Comparison of ENCODE assay signal across 25 mouse cellular contexts in genomic region chr17:65749803-65750202, GRCm38 (mm10).
"Had no signal": no experiment of that assay in that cellular context is flagged by ENCODE, and none has a peak within 500 bp of the region (broad histone marks: within the 10 kb centered on the region; RNA-seq: fewer than 3 reads in every experiment).

No protein-coding gene starts in this region.

- H3K4me2 ChIP-seq: heart, embryonic 12.5 days; hindbrain, embryonic 12.5 days; hindbrain, embryonic 14.5 days; intestine, embryonic 15.5 days; kidney, embryonic 15.5 days; limb, embryonic 12.5 days had no signal

- DNase-seq: forebrain, postnatal 0 days; gastrocnemius, postnatal 14 days; gastrocnemius, postnatal 36 days; heart, adult 18-20 months; heart, postnatal 10 days; heart, postnatal 4 days; kidney, adult 2 months; kidney, adult 9 months; kidney, postnatal 14 days; layer of hippocampus, adult 9-11 months; layer of hippocampus, postnatal 36 days; left cerebral cortex, postnatal 4 days; liver had no signal

- ATAC-seq: forebrain, postnatal 0 days; hindbrain, embryonic 16.5 days; inflammation-experienced regulatory T-cells, adult 6 months; intestine, embryonic 15.5 days; intestine, postnatal 0 days had no signal

- H3K36me3 ChIP-seq: heart, embryonic 10.5 days; intestine, embryonic 15.5 days had no signal

- H3K9ac ChIP-seq: forebrain, postnatal 0 days; heart, embryonic 12.5 days; hindbrain, embryonic 12.5 days; hindbrain, embryonic 14.5 days; intestine, embryonic 15.5 days; kidney, embryonic 15.5 days; limb, embryonic 12.5 days had no signal

- H3K4me1 ChIP-seq: heart, embryonic 12.5 days; intestine, embryonic 15.5 days; kidney, embryonic 15.5 days; limb, embryonic 12.5 days had no signal

- H3K9me3 ChIP-seq: heart, embryonic 10.5 days; intestine, embryonic 15.5 days; kidney, embryonic 15.5 days had no signal

- H3K27ac ChIP-seq: heart, embryonic 10.5 days; hindbrain, embryonic 10.5 days; hindbrain, embryonic 12.5 days; hindbrain, embryonic 14.5 days; intestine, embryonic 15.5 days; kidney, embryonic 15.5 days; kidney, postnatal 0 days; limb, embryonic 12.5 days had no signal

- H3K4me3 ChIP-seq: heart, embryonic 10.5 days; heart, embryonic 12.5 days; hindbrain, embryonic 10.5 days; hindbrain, embryonic 12.5 days; intestine, embryonic 15.5 days; kidney, embryonic 15.5 days; limb, embryonic 12.5 days had no signal

- H3K27me3 ChIP-seq: heart, embryonic 12.5 days; hindbrain, embryonic 12.5 days; intestine, embryonic 15.5 days; kidney, embryonic 15.5 days; limb, embryonic 12.5 days had no signal
